Mouse (Mus musculus): ENCODE results near the gene P4ha1.
"Not testable (repeated sequence)": the region's sequence is repeated elsewhere in the genome, so short reads cannot be mapped to it uniquely, and the experiment has no call there.

Gene P4ha1

GRCm38 (mm10) chr10:59368729-59369128 is 45.6 kb downstream of the P4ha1 start:
- no peak for DNase-seq (ENCODE audit: low spot score)

GRCm38 (mm10) chr10:59369426-59369825 is 46.3 kb downstream of the P4ha1 start:
- no peak for DNase-seq (ENCODE audit: low spot score)

- no peak for DNase-seq (ENCODE audit: low spot score)
Measured at GRCm38 (mm10) chr10:59377906-59378305, 54.8 kb downstream of the P4ha1 start.

GRCm38 (mm10) chr10:59378728-59379127 is 55.6 kb downstream of the P4ha1 start:
- DNase-seq (ENCODE audit: low spot score), result no peak

- DNase-seq (ENCODE audit: low spot score), result no peak
Measured at GRCm38 (mm10) chr10:59379927-59380326, 56.8 kb downstream of the P4ha1 start.

- DNase-seq (ENCODE audit: low spot score), result no peak
Measured at GRCm38 (mm10) chr10:59380411-59380821, 57.3 kb downstream of the P4ha1 start.

GRCm38 (mm10) chr10:59381563-59381962 is 58.5 kb downstream of the P4ha1 start:
- not testable (repeated sequence) for DNase-seq (ENCODE audit: low spot score)

- DNase-seq (ENCODE audit: low spot score), result no peak
Measured at GRCm38 (mm10) chr10:59386951-59387350, 63.9 kb downstream of the P4ha1 start.

GRCm38 (mm10) chr10:59389652-59390051 is 66.6 kb downstream of the P4ha1 start:
- no peak for DNase-seq (ENCODE audit: low spot score)

- DNase-seq (ENCODE audit: low spot score), result no peak
Measured at GRCm38 (mm10) chr10:59391907-59392306, 68.8 kb downstream of the P4ha1 start.

GRCm38 (mm10) chr10:59395461-59395860 is 72.4 kb downstream of the P4ha1 start, which contains the start of gene Gm10273:
Gene Gm10273, plus strand, starts transcription at chr10:59395632.
- not testable (repeated sequence) for DNase-seq (ENCODE audit: low spot score)

- DNase-seq (ENCODE audit: low spot score), result no peak
Measured at GRCm38 (mm10) chr10:59402899-59403792, 80.0 kb downstream of the P4ha1 start, which contains the start of gene Pla2g12b. Gene Pla2g12b, plus strand, starts transcription at chr10:59403660.

GRCm38 (mm10) chr10:59403793-59404149 is 80.7 kb downstream of the P4ha1 start:
- DNase-seq (ENCODE audit: low spot score), result no peak

GRCm38 (mm10) chr10:59408499-59408898 is 85.4 kb downstream of the P4ha1 start:
- no peak for DNase-seq (ENCODE audit: low spot score)

GRCm38 (mm10) chr10:59410264-59410663 is 87.2 kb downstream of the P4ha1 start:
- no peak for DNase-seq (ENCODE audit: low spot score)

- no peak for DNase-seq (ENCODE audit: low spot score)
Measured at GRCm38 (mm10) chr10:59413711-59414110, 90.6 kb downstream of the P4ha1 start.

- DNase-seq (ENCODE audit: low spot score), result no peak
Measured at GRCm38 (mm10) chr10:59416623-59417022, 93.5 kb downstream of the P4ha1 start.

GRCm38 (mm10) chr10:59419516-59419915 is 96.4 kb downstream of the P4ha1 start:
- no peak for DNase-seq (ENCODE audit: low spot score)

All from testis, postnatal 10 days (tissue).